Mouse (Mus musculus) C2C12 (cell line): Measurements from ENCODE around the gene Gm21861. TPM values are rescaled to one million over a fixed set of nuclear protein-coding genes. Genes with fewer than 3 reads are reported as not detected.
"Not testable (repeated sequence)": the region's sequence is repeated elsewhere in the genome, so short reads cannot be mapped to it uniquely, and the experiment has no call there.

Experiments used
- H3K27me3 ChIP-seq: one replicate; pipeline ENCODE4 v1.6.1; 2011; ENCODE audit not compliant: control insufficient read depth, insufficient read depth, insufficient read length
- H3K36me3 ChIP-seq: one replicate; pipeline ENCODE4 v1.6.1; 2011; ENCODE audit not compliant: control insufficient read depth, insufficient read depth
- H3K4me3 ChIP-seq: one replicate; pipeline ENCODE4 v1.5.1; 2011; ENCODE audit warnings: mild to moderate bottlenecking, control low read depth; ENCODE audit not compliant: poor library complexity, insufficient read depth, severe bottlenecking
- H3K79me2 ChIP-seq: one replicate; pipeline ENCODE4 v1.6.1; 2011; ENCODE audit not compliant: control insufficient read depth, insufficient read depth
- H3K79me3 ChIP-seq: one replicate; pipeline ENCODE4 v1.6.1; 2011; ENCODE audit warnings: low read depth, control low read depth
- H3ac ChIP-seq: one replicate; pipeline ENCODE3; 2011; ENCODE audit warnings: low read depth; ENCODE audit not compliant: control insufficient read depth, insufficient read length
- long read RNA-seq, 2 experiments: library from polyadenylated mRNA; unstranded; transcript quantifications; one replicate each; pipeline ENCODE4 v2.0.0; 2019 to 2020
- polyA plus RNA-seq: library from polyadenylated mRNA; unstranded; fragments of >200 nt; fragmentation: generic; extraction: Trizol; gene quantifications from one replicate; pipeline ENCODE4 v1.2.1, GENCODE M21; 2012; ENCODE audit warnings: missing spikeins

Gene Gm21861
- not detected for polyA plus RNA-seq
- long read RNA-seq, experiment 1, result 0 reads
- long read RNA-seq, experiment 2, result 0 reads

DNA sequence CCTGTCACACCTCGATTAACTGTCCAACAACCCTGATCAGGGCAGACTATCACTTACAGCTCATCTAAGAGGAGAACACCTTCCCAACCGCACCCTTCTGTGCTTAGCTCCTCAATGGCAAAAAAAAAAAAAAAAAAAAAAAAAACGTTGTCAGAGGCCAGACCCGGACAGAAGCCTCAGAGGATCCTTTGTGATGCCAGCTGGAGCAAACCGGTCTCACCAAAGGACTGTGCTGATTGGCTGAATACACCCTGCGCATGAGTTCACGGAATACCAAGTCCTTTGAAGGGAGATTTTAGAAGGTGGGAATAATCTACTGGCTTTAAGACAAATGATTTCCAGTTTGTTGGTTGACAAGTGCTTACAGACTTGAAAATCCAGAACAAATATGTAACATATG lies at the start of gene Gm21861:
TSS of gene Gm21861 (minus strand) at position 101 of the 400 bp plus-strand sequence.
- not testable (repeated sequence) for H3K79me2 ChIP-seq, H3K27me3 ChIP-seq, H3K36me3 ChIP-seq, H3K79me3 ChIP-seq, H3K4me3 ChIP-seq, H3ac ChIP-seq
